Mouse (Mus musculus) regulatory T cell (primary cell): ENCODE measurements around the gene Prim1.
"Not testable (repeated sequence)": the region's sequence is repeated elsewhere in the genome, so short reads cannot be mapped to it uniquely, and the experiment has no call there.

Experiments used
- in situ Hi-C: fragments of 300-600 bp; cut with MboI, MseI; formaldehyde crosslinking; loops from one replicate; pipeline ENCODE4 v1.15.1; 2025; ENCODE audit warnings: high pct_unique_total_duplicates

Gene Prim1

GRCm38 (mm10) chr10:128078269-128078668 lies 63.3 kb downstream of the Prim1 start:
- in situ Hi-C loops = not testable (repeated sequence)
